In genomic region chr12:33313828-33314671, GRCm38 (mm10) we compare ENCODE assay signal across 8 mouse cellular contexts.
A peak's percentile ranks its signal among the peaks of the same experiment; 100 is the strongest.
DNase-seq lines count a peak whose midpoint lies in the region; ATAC-seq lines count a peak whose summit lies in the region.

No protein-coding gene starts in this region.

- H3K27ac ChIP-seq in hindbrain, embryonic 13.5 days: peak overlapping the region; percentile 13
- peak overlapping the region; percentile 50 for H3K27ac ChIP-seq in lung, embryonic 16.5 days (ENCODE audit: low read length)

- ATAC-seq in hindbrain, embryonic 13.5 days (ENCODE audit: low FRiP score): peak; percentile 63
- peak; percentile 82 for ATAC-seq in lung, embryonic 16.5 days (ENCODE audit: low read depth)

- no peaks in the 10 kb centered on the region for H3K36me3 ChIP-seq in hindbrain, embryonic 13.5 days
- H3K36me3 ChIP-seq in lung, embryonic 16.5 days (ENCODE audit: control insufficient read depth, insufficient read depth, low read length): no peaks in the 10 kb centered on the region

- H3K4me1 ChIP-seq in hindbrain, embryonic 13.5 days (replicated peaks): peaks cover 27% of the 10 kb centered on the region
- H3K4me1 ChIP-seq in lung, embryonic 16.5 days (replicated peaks; ENCODE audit: control insufficient read depth, insufficient read depth, low read length): peaks cover 13% of the 10 kb centered on the region

- H3K9ac ChIP-seq in hindbrain, embryonic 13.5 days: peak overlapping the region; percentile 24; the same call in 1 of the 2 replicates
- H3K9ac ChIP-seq in lung, embryonic 16.5 days (ENCODE audit: low read length): 0 out of 2 replicates have a peak overlapping the region, but pooled peaks have one; percentile 16

- peak; percentile 64 for DNase-seq in T-cell, adult 2 months (ENCODE audit: low spot score)
- DNase-seq in cerebellum, postnatal 14 days: peak; percentile 91 to 94
- peak; percentile 83 for DNase-seq in gastrocnemius, adult 18-20 months (ENCODE audit: low spot score)
- peak; percentile 45 to 64 for DNase-seq in layer of hippocampus, postnatal 14 days (ENCODE audit: low spot score in 2 of 2)
- DNase-seq in ovary, adult 18-20 months (ENCODE audit: low spot score): peak; percentile 60
- DNase-seq in thymus, postnatal 0 days (ENCODE audit: low spot score): peak; percentile 76

- H3K9me3 ChIP-seq in hindbrain, embryonic 13.5 days: no peaks in the 10 kb centered on the region
- H3K9me3 ChIP-seq in lung, embryonic 16.5 days (ENCODE audit: control insufficient read depth, low read length): no peaks in the 10 kb centered on the region

- H3K4me3 ChIP-seq in hindbrain, embryonic 13.5 days: no peak overlapping the region
- H3K4me3 ChIP-seq in lung, embryonic 16.5 days (ENCODE audit: low read length): peak overlapping the region; percentile 26

- H3K27me3 ChIP-seq in hindbrain, embryonic 13.5 days: no peaks in the 10 kb centered on the region
- H3K27me3 ChIP-seq in lung, embryonic 16.5 days (ENCODE audit: control insufficient read depth, insufficient read depth, low read depth, low read length): no peaks in the 10 kb centered on the region

- H3K4me2 ChIP-seq in hindbrain, embryonic 13.5 days: peak overlapping the region; percentile 34
- peak overlapping the region; percentile 44 for H3K4me2 ChIP-seq in lung, embryonic 16.5 days (ENCODE audit: low read depth, low read length)

- 32% methylated on average over 14 of the region's 14 CpGs for WGBS in hindbrain, embryonic 13.5 days
- WGBS in lung, embryonic 16.5 days: 14% methylated on average over 14 of the region's 14 CpGs
